Mouse (Mus musculus): ENCODE data around the gene Tbl1x.

GRCm38 (mm10) chrX:77665030-77665429 lies 154.2 kb downstream of the Tbl1x start:
- TF ChIP-seq POLR2A (IDR thresholded peaks at IDR 0.05; ENCODE audit: low read depth, low read length) (no peak), CTCF (IDR thresholded peaks at IDR 0.05; ENCODE audit: extremely low read depth, insufficient read depth, insufficient read length, insufficient replicate concordance) (no peak)

Measured in spleen, adult 2 months (tissue).